Mouse (Mus musculus) liver, postnatal 0 days (tissue): ENCODE data around the gene Akap2.

ENCODE experiments used
- CTCF ChIP-seq: sonication (generic); IDR thresholded peaks from 2 replicates; pipeline ENCODE4 v1.5.1; 2016; ENCODE audit warnings: antibody characterized with exemption, low read depth
- EP300 ChIP-seq: IDR thresholded peaks from 2 replicates; pipeline ENCODE4 v1.6.1; 2016; ENCODE audit warnings: antibody characterized with exemption, low read depth, mild to moderate bottlenecking

GRCm38 (mm10) chr4:57730801-57731598 is 13.5 kb downstream of the Akap2 start:
- TF ChIP-seq CTCF (no peak), EP300 (no peak)
